Mouse (Mus musculus) heart, postnatal 10 days (tissue): Measurements from ENCODE around the gene Arhgef1. TPM values are rescaled to one million over a fixed set of nuclear protein-coding genes. Genes with fewer than 3 reads are reported as not detected.
"Not testable (repeated sequence)": the region's sequence is repeated elsewhere in the genome, so short reads cannot be mapped to it uniquely, and the experiment has no call there.

ENCODE experiments used
- DNase-seq, 2 experiments: peaks; one replicate each; pipeline ENCODE4 v3.0.0; 2021
- intact Hi-C: fragments of 180-260 bp; cut with DNase I; formaldehyde crosslinking; loops from one replicate; pipeline ENCODE4 v1.15.1; 2025
- total RNA-seq, 2 experiments: library from RNA; stranded (reverse); gene quantifications; 2 replicates each; pipeline ENCODE4 v1.2.3; 2021

Gene Arhgef1
- total RNA-seq, 2 experiments from 2014 or later: 75.3 to 87.0 TPM

DNA sequence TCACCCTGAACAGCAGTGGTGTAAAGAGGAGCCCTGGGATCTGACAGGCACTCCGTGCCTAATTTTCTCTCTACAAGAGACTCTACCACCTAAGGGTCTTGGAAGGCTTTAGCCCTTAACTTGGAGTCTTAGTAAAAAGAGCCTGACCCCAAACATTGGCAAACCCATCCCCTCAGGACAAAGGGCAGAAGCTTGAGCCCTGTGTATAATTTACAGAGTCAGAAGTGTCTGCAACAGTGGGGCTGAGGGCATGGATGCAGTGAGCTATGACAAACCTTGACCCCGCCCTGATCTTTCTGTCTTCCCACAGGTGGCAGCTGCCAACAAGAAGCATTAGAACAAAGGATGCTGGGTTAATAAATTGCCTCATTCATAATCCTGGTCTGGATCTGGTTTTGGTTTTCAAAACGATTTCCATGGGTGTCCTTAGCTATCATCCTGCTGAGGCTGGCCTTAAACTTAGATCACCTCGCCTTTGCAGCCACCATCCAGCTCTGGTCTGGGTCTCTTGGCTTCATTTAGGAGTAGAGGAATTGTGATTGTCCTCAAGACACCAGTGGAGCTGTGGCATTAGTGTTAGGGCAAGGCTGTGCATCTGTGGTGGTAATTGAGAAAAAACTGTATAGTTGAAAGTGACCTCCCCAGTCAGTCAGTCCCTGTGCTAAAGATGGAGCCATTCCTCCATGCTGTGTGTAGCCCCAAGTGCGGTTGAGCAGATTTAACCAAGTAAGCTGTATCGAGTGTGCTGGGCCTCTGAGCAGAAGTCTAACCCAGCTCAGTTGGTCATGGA lies 13.1 kb upstream of the Arhgef1 start:
- DNase-seq: no peak
- intact Hi-C loops: loop anchor here (1.0 to 2.0 kb wide), 3 partner anchors 15 to 75 kb away; no protein-coding TSS in a partner anchor

DNA sequence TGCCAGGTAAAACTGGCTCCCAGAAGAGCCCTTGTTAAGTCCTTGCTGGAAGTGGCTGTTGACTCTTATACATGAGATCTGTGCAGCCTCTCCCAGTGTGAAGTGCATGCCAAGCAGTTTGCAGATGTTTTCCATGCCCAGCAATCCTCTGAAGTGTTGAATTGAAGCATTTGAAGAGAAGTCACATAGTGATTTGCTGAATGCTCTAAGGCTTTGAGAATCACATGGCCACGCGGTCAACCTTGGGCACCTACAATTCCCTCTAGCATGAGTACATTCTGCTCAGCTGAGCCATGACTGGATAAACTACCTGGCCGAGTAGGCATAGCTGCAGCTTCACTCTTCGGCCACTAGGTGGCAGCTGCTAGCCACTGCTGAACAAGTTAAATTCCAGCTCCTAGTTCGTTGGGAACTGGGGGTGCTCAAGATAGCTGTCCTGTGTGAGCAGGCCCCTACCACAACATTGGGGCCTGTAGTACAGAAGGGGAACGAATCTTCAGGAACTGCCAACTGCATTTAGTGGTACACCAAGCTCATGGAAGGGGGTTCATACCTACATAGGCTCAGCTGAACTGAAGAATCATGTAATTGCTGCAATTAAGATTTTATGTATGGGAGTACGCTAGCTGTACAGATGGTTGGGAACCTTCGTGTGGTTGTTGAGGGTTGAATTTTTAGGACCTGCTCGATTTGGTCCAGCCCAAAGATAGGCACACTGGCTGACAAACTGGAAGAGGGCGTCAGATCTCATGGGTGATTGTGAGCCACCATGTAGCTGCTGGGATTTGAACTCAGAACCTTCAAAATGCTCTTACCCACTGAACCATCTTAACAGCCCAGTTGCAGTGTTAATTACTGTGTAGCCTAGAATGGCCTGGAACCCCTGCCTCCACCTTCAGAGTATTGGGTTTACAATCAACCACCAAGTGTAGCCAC lies 12.2 kb upstream of the Arhgef1 start:
- DNase-seq: peak; percentile 82 to 83
- intact Hi-C loops: loop anchor here (1.0 to 2.0 kb wide), 3 partner anchors 14 to 74 kb away; no protein-coding TSS in a partner anchor

DNA sequence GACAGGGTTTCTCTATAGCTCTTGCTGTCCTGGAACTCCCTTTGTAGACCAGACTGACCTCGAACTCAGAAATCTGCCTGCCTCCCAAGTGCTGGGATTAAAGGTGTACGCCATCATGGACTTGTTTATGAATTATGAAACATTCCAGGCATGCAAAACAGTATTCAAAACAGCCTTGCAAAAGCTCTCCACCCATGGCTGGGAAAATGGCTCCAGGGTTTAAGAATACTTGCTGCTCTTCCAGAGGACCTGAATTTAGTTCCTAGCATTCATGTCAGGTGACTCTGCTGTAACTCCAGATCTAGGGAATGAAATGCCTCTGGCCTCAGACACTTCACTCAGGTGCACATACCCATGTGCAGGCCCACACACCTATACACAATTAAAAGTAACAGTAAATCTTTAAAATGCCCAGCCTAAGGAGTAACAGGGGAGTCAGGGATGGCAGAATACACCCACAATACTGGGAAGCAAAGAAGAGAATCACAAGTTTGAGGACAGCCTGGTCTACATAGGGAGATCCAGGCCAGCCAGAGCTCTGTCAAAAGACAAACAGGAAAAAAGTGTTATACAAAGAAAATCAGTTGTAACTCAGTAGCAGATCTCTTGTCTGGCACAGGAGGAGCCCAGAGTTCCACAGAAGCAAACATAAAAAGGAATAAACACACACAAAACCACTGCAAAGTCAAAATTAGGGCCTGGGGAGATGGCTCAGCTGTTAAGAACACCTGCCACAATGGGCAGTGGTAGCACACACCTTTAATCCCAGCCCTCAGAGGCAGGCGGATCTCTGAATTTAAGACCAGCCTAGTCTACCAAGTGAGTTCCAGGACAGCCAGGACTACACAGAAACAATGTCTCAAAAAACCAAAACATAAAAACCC lies 11.2 kb upstream of the Arhgef1 start:
- DNase-seq: no peak
- intact Hi-C loops: loop anchor here (2.0 kb wide), 1 partner anchor 73 kb away; no protein-coding TSS in a partner anchor

DNA sequence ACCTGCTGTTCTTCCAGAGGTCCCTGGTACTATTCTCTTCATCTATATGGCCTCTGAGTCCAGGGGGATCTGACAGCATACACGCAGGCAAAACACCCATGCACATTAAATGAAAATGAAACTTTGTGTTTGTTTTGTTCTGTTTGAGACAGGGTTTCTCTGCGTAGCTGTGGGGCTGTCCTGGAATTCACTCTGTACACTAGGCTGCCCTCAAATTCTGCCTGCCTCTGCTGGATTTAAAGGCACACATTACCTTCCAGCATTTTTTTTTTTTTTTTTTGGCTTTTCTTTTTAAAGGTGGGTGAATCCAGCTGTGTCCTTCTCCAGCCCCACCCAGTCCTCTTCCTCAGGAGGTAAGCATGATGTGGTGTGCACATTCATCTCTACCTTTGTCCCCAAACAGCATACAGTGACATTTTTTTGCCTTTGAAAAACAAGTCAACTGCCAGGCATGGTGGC lies 10.6 kb upstream of the Arhgef1 start:
- intact Hi-C loops: no loop called here
- DNase-seq: no peak

DNA sequence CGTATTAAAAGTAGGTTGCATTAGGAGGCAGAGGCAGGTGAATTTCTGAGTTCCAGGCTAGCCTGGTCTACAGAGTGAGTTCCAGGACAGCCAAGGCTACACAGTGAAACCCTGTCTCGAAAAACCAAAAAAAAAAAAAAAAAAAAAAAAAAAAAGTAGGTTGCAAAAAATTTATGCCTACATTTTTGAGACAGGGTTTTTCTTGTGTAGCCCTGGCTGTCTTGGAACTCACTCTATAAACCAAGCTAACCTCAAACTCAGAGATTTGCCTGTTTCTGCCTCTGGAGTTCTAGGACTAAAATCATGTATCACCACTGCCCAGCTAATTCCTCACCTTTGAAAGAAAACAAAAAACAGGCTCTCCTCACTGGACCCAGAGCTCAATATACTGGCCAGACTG lies 7.0 kb upstream of the Arhgef1 start:
- DNase-seq, intact Hi-C loops: not testable (repeated sequence)

DNA sequence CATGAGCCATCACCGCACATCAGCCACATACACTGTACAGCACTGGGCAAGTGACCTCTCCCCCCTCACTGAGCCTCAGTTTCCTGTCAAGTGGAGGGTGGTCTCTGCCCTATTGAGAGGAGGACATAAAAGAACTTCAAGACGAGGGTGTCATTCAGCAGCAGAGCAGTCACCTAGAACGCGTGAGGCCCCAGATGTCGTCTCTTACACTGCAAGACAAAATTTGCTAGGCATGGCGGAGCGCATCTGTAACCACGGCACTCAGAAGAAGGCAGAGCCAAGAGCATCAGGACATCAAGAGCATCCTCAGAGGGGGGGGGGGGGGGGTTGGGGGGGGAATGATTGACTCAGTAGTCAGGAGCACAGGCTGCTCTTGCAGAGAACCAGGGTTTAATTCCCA lies 6.4 kb upstream of the Arhgef1 start:
- intact Hi-C loops: no loop called here
- no peak for DNase-seq

DNA sequence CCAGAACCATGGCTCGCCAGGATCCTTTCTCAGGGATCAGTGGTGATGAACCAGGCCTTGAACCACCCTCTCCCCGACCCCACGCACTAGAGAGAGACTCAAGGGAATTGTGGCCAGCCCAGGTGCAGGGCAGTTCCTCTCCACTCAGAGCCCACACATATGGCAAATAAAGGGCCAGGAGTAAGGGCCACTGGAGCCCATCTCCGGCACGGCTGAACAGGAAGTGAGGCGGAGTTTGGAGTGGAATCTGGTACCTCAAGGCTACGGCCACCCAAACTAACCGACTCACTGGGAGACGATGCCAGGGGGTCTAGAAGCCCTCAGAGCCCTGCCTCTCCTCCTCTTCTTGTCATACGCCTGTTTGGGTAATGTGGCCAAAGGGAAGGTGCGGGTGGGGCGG lies 5.5 kb upstream of the Arhgef1 start, which contains the start of gene Cd79a:
Gene Cd79a, plus strand, starts transcription at position 158 of the 400 bp plus-strand sequence.
- intact Hi-C loops: no loop called here

DNA sequence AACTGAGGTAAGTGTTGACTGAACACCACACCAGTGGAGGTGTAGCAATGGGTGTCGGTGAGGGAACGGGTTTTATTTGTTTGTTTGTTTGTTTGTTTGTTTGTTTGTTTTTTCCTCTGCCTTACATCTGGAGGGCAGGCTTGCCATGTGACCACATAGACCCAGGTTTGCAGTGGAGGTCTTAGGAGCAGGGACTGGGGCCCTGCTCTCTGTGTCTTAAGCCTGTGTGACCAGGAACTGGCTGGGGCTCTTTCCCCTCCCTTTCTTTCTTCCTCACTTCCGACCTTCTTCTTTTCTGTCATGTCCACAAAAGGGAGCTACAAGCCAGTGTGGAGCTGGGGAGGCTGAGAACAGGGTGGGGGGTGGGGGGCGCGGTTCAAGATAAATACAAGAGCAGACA lies 4.8 kb upstream of the Arhgef1 start:
- no peak for DNase-seq
- intact Hi-C loops: no loop called here

More for the DNA sequence above, 5.5 kb upstream of the Arhgef1 start, which contains the start of gene Cd79a:
- DNase-seq: no peak

DNA sequence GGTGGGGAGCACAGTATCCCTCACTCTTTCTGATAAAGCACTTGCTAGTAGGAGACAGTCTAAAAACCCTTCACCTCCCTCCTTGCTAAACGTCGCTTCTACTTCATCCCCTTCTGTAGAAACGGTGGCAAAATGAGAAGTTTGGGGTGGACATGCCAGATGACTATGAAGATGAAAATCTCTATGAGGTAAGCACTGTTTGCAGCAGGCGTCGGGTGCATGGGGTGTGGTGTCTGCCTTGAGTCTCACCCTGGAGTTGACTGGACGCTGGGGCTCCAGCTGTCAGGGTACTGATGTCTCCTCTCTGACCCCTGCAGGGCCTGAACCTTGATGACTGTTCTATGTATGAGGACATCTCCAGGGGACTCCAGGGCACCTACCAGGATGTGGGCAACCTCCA lies 1.6 kb upstream of the Arhgef1 start:
- DNase-seq: peak in 1 of 2 experiments; percentile 5
- intact Hi-C loops: loop anchor here (5.0 kb wide), 2 partner anchors 71 to 176 kb away; partner anchors contain the start of gene Rabac1

DNA sequence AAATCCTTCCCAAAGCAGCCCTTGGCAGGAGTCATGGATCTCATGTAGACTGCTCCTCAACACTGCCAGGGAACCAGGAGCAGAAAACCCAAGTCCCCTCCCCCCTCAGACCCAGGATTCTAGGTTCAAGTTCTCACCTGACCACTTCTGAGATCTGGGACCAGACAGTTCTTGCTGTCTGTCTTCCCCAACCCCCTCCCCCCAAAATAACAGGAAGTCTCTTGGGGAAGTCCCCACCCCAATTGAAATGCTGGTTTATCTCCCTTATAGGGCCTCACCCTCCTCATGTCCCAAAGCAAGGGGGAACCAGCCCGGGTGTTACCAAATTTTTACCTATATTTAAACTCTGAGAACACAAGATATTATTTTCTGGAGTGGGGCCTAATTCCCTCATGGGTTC lies 870 bp upstream of the Arhgef1 start:
- intact Hi-C loops: loop anchor here (5.0 kb wide), 2 partner anchors 70 to 175 kb away; partner anchors contain the start of gene Rabac1
- peak; percentile 21 to 25 for DNase-seq

DNA sequence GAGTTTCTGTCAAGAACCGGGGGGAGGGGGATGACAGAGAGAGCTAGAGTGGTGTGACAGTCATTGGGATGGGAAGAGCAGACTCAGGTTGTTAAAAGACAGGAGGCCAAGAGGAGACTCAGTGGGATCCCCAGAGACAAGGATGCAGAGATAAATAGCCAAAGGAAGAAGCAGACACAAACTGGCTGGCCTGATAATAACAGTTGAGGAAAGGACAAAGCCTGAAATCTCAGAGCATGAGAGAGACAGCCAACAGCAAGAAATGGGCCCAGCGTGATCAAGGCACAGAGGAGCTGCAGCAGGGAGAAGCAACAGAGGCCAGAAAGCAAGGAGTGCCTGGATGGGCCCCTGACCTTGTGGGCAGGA lies 465 bp upstream of the Arhgef1 start:
- DNase-seq: peak in 1 of 2 experiments; percentile 17
- intact Hi-C loops: loop anchor here (5.0 kb wide), 2 partner anchors 70 to 175 kb away; partner anchors contain the start of gene Rabac1

DNA sequence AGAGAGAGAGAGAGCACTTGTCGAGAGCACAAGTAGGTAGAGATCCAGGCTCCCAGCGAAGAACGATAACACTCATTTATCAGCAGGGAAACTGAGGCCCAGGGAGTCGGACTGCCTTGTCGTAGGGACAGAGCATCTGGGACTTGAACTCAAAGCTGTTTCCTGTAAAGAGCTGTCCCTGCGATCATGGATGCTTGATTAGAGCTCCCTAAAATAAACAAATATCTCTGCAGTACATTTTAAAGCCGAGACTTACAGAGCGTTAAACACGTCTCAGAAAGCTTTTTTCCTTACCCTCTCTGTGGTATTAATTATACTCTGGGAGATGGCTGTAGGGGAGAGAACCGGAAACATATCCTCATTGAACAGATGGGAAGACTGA lies 723 bp downstream of the Arhgef1 start:
- peak; percentile 19 to 23 for DNase-seq
- intact Hi-C loops: loop anchor here (5.0 kb wide), 2 partner anchors 69 to 174 kb away; partner anchors contain the start of gene Rabac1

DNA sequence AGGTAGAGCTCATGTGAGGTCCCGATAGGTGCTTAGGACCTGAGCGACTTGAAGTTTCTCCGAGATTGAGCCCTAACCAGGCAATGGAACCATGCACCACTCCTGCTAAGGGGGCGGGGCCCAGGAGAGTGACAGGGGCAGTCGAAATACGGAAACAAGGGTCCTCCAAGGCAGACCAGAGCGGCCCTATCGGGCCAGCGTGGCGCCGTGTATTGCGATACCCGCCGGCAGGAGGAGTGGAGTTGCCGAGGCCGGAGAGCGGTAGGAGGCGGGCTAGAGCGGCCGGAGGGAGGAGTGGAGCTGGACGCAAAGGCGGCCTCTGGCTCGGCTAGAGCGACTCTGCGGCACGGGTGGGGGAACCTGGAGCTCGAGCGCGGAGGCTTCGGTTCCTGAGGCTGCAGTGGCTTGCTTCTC lies 1.4 kb downstream of the Arhgef1 start:
- DNase-seq: peak; percentile 98
- intact Hi-C loops: loop anchor here (1.0 to 5.0 kb wide), 3 partner anchors 14 to 173 kb away; partner anchors contain the start of gene Rabac1

DNA sequence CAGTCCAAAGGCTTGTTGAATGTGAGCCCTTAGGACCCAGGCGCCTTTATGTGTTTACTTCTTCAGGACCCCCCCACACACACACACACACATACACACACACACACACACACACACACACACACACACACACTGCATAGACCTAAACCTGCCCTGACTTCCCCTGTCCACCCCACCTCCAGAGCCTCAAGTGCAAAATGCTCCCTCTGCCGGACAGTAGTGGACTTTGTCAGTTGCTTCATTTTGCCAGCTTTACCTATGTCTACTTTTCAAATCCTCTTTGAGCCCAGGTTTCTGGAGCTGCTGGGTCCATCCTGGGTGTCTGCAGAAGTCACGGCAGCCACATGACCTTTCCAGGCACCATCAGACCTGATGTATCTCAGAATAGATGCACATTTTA lies 2.2 kb downstream of the Arhgef1 start:
- intact Hi-C loops: loop anchor here (1.0 to 5.0 kb wide), 3 partner anchors 15 to 172 kb away; partner anchors contain the start of gene Rabac1
- DNase-seq: peak; percentile 63 to 80

DNA sequence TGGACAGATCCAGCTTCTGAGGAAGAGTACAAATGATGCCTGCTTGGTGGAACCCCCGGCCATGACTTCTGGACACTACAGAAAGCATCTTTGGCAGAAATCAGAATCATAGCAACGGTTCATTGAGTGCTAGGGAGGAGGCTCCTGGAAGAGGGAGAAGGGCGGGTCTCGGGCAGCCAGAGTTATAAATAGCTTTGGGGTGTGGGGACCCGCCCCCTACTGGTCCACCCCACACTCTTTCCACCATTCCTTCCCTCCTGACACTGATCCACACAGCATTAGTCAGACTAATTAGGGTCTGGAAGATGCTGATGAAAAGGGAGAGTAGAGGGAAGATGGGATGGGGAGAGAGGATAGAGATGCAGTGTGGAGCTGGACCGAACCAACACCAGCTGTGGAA lies 3.8 kb downstream of the Arhgef1 start:
- DNase-seq: peak in 1 of 2 experiments; percentile 16
- intact Hi-C loops: no loop called here

DNA sequence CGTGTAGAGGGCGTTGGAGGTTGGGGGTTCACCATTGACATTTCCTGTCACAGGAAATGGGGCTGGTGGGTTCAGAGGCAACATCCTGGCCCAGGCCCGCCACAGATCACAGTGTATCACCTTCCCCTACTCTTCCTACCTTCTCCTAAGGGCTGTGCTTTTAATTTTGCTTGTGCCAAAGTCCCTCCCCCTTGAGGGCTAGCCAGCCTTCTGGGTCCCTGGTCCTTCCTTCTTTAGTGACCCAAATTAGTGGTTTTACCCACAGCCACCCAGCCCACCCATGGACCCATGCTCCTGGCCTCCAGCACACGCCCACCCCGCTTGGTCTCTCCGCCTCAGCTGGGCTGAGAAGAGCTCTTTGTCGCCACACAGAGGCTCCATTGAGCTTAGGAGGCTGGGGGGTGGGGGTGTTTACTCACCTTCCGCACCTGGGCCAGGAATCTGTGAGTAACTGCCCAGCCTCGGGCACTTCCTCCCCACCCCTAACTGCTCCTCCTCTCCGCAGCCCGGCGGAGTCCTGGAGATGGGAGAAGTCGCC lies 4.6 kb downstream of the Arhgef1 start:
- DNase-seq: no peak
- intact Hi-C loops: no loop called here

DNA sequence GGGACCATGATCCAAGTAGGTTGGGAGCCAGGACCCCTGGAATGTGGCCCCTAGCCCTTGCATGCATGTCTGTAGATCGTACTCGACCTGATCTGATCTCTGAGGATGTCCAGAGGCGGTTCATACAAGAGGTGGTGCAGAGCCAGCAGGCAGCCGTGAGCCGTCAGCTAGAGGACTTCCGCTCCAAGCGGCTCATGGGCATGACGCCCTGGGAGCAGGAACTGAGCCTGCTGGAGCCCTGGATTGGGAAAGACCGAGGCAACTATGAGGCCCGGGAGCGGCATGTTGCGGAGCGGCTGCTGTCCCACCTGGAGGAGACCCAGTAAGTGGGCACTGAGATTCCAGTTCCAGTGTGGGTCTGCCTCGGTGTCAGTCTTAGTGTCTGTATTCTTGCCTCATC lies 9.8 kb downstream of the Arhgef1 start:
- no peak for DNase-seq
- intact Hi-C loops: no loop called here

DNA sequence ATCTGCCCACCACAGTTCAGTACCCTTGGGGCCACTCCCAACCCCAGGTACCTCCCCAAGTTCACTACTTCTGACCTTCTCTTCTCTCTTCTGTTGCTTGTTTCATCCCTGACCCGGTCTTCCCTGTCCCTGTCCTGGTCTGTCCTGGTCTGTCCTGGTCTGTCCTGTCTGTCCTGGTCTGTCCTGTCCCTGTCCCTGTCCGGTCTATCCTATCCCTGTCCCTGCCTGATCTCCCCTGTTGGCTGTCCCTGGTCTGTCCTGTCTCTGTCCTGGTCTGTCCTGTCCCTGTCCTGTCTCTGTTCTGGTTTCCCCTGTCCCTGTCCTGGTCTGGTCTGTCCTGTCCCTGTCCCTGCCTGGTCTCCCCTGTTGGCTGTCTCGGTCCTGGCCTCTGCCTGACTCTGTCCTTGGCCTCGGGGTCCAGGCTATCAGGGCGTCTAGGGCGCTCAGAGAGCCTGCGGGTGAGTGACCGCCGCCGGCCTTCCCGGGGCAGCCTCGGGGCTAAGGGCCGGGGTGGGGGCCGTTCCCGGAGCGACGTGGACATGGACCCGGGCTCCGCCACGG lies 16.1 kb downstream of the Arhgef1 start:
- no peak for DNase-seq
- intact Hi-C loops: no loop called here

DNA sequence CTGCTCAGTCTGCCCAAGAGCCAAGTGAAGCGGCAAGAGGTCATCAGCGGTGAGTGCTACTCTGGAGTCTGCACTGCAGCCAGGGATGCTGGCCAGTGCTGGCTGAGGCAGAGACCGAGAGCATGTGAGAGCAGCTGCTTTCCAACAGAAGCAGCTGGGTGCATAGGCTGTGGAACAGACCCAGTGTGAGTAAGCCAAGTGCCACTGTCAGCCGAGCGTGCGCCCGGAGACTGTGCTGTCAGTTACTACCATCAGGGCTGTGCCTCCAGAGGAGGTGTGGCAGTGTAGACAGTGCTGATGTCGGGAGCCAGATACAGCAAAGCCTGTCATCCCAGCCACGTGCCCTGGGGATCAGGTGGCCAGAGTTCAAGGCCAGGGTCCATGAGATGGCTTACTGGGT lies 17.0 kb downstream of the Arhgef1 start:
- peak; percentile 62 to 64 for DNase-seq
- intact Hi-C loops: no loop called here
